Mouse (Mus musculus): ENCODE measurements around the gene Sash3. TPM values are rescaled to one million over a fixed set of nuclear protein-coding genes. Genes with fewer than 3 reads are reported as not detected.
A peak's percentile ranks its signal among the peaks of the same experiment; 100 is the strongest.

Sash3 gene
- polyA plus RNA-seq, 1 experiment from 2014 or later = 3.7 TPM

- peak overlapping the region; percentile 32 for H3K4me3 ChIP-seq (replicated peaks)
- H3K36me3 ChIP-seq = no peaks in the 10 kb centered on the region
- no peaks in the 10 kb centered on the region for H3K4me1 ChIP-seq
- no peaks in the 10 kb centered on the region for H3K27me3 ChIP-seq
- no peak overlapping the region for H3K27ac ChIP-seq (replicated peaks)
- no peaks in the 10 kb centered on the region for H3K9me3 ChIP-seq (replicated peaks)
- 47% methylated on average over 25 of the region's 26 CpGs for WGBS
- H3K9ac ChIP-seq = no peak overlapping the region
- H3K4me2 ChIP-seq (replicated peaks) = peak overlapping the region; percentile 45
- ATAC-seq (ENCODE audit: insufficient number of reproducible peaks, low FRiP score, low TSS enrichment, low read depth) = no peak
Measured at GRCm38 (mm10) chrX:48143415-48144335, 2.6 kb upstream of the Sash3 start.

GRCm38 (mm10) chrX:48147226-48147625 lies 990 bp downstream of the Sash3 start:
- ATAC-seq (ENCODE audit: insufficient number of reproducible peaks, low FRiP score, low TSS enrichment, low read depth) = no peak
- WGBS = 64% methylated on average over 2 of the region's 2 CpGs
- H3K4me2 ChIP-seq (replicated peaks) = no peak overlapping the region
- no peaks in the 10 kb centered on the region for H3K27me3 ChIP-seq
- H3K27ac ChIP-seq (replicated peaks) = no peak overlapping the region
- H3K4me3 ChIP-seq (replicated peaks) = no peak overlapping the region
- H3K9ac ChIP-seq = no peak overlapping the region
- H3K9me3 ChIP-seq (replicated peaks) = no peaks in the 10 kb centered on the region
- H3K36me3 ChIP-seq = no peaks in the 10 kb centered on the region
- no peaks in the 10 kb centered on the region for H3K4me1 ChIP-seq

GRCm38 (mm10) chrX:48147741-48148186 lies 1.5 kb downstream of the Sash3 start:
- WGBS = 78% methylated on average over 7 of the region's 7 CpGs
- Histone ChIP-seq H3K9ac (no peak overlapping the region), H3K9me3 (replicated peaks) (no peaks in the 10 kb centered on the region), H3K4me1 (no peaks in the 10 kb centered on the region), H3K27ac (replicated peaks) (no peak overlapping the region), H3K4me3 (replicated peaks) (no peak overlapping the region), H3K4me2 (replicated peaks) (no peak overlapping the region), H3K36me3 (no peaks in the 10 kb centered on the region), H3K27me3 (no peaks in the 10 kb centered on the region)
- ATAC-seq (ENCODE audit: insufficient number of reproducible peaks, low FRiP score, low TSS enrichment, low read depth) = no peak

- H3K36me3 ChIP-seq = no peaks in the 10 kb centered on the region
- H3K4me2 ChIP-seq (replicated peaks) = no peak overlapping the region
- 71% methylated on average over 7 of the region's 7 CpGs for WGBS
- no peak overlapping the region for H3K9ac ChIP-seq
- H3K4me1 ChIP-seq = no peaks in the 10 kb centered on the region
- H3K27ac ChIP-seq (replicated peaks) = no peak overlapping the region
- ATAC-seq (ENCODE audit: insufficient number of reproducible peaks, low FRiP score, low TSS enrichment, low read depth) = no peak
- H3K27me3 ChIP-seq = no peaks in the 10 kb centered on the region
- H3K9me3 ChIP-seq (replicated peaks) = no peaks in the 10 kb centered on the region
- H3K4me3 ChIP-seq (replicated peaks) = no peak overlapping the region
Measured at GRCm38 (mm10) chrX:48152106-48152505, 5.9 kb downstream of the Sash3 start.

- no peaks in the 10 kb centered on the region for H3K9me3 ChIP-seq (replicated peaks)
- H3K36me3 ChIP-seq = no peaks in the 10 kb centered on the region
- H3K4me1 ChIP-seq = no peaks in the 10 kb centered on the region
- WGBS = 72% methylated on average over 2 of the region's 2 CpGs
- H3K4me3 ChIP-seq (replicated peaks) = no peak overlapping the region
- no peak for ATAC-seq (ENCODE audit: insufficient number of reproducible peaks, low FRiP score, low TSS enrichment, low read depth)
- no peaks in the 10 kb centered on the region for H3K27me3 ChIP-seq
- H3K27ac ChIP-seq (replicated peaks) = no peak overlapping the region
- no peak overlapping the region for H3K4me2 ChIP-seq (replicated peaks)
- H3K9ac ChIP-seq = no peak overlapping the region
Measured at GRCm38 (mm10) chrX:48153414-48153813, 7.2 kb downstream of the Sash3 start.

- no peak for ATAC-seq (ENCODE audit: insufficient number of reproducible peaks, low FRiP score, low TSS enrichment, low read depth)
- 53% methylated on average over 2 of the region's 2 CpGs for WGBS
- Histone ChIP-seq H3K27me3 (no peaks in the 10 kb centered on the region), H3K27ac (replicated peaks) (no peak overlapping the region), H3K4me3 (replicated peaks) (no peak overlapping the region), H3K9me3 (replicated peaks) (no peaks in the 10 kb centered on the region), H3K4me2 (replicated peaks) (no peak overlapping the region), H3K9ac (no peak overlapping the region), H3K4me1 (no peaks in the 10 kb centered on the region), H3K36me3 (no peaks in the 10 kb centered on the region)
Measured at GRCm38 (mm10) chrX:48153949-48154348, 7.7 kb downstream of the Sash3 start.

GRCm38 (mm10) chrX:48155489-48155888 lies 9.3 kb downstream of the Sash3 start:
- no peaks in the 10 kb centered on the region for H3K27me3 ChIP-seq
- no peak overlapping the region for H3K27ac ChIP-seq (replicated peaks)
- no peak for ATAC-seq (ENCODE audit: insufficient number of reproducible peaks, low FRiP score, low TSS enrichment, low read depth)
- no peaks in the 10 kb centered on the region for H3K9me3 ChIP-seq (replicated peaks)
- 79% methylated on average over 6 of the region's 6 CpGs for WGBS
- no peaks in the 10 kb centered on the region for H3K36me3 ChIP-seq
- no peak overlapping the region for H3K9ac ChIP-seq
- H3K4me1 ChIP-seq = no peaks in the 10 kb centered on the region
- H3K4me3 ChIP-seq (replicated peaks) = no peak overlapping the region
- no peak overlapping the region for H3K4me2 ChIP-seq (replicated peaks)

GRCm38 (mm10) chrX:48157396-48157795 lies 11.2 kb downstream of the Sash3 start:
- WGBS = 79% methylated on average over 8 of the region's 8 CpGs
- H3K36me3 ChIP-seq = no peaks in the 10 kb centered on the region
- H3K9ac ChIP-seq = no peak overlapping the region
- H3K4me3 ChIP-seq (replicated peaks) = no peak overlapping the region
- no peak overlapping the region for H3K4me2 ChIP-seq (replicated peaks)
- H3K27me3 ChIP-seq = no peaks in the 10 kb centered on the region
- H3K4me1 ChIP-seq = no peaks in the 10 kb centered on the region
- H3K27ac ChIP-seq (replicated peaks) = no peak overlapping the region
- ATAC-seq (ENCODE audit: insufficient number of reproducible peaks, low FRiP score, low TSS enrichment, low read depth) = no peak
- H3K9me3 ChIP-seq (replicated peaks) = no peaks in the 10 kb centered on the region

- no peaks in the 10 kb centered on the region for H3K27me3 ChIP-seq
- no peak overlapping the region for H3K9ac ChIP-seq
- no peak for ATAC-seq (ENCODE audit: insufficient number of reproducible peaks, low FRiP score, low TSS enrichment, low read depth)
- H3K27ac ChIP-seq (replicated peaks) = no peak overlapping the region
- H3K4me2 ChIP-seq (replicated peaks) = no peak overlapping the region
- H3K36me3 ChIP-seq = no peaks in the 10 kb centered on the region
- H3K4me1 ChIP-seq = no peaks in the 10 kb centered on the region
- 80% methylated on average over 11 of the region's 11 CpGs for WGBS
- no peaks in the 10 kb centered on the region for H3K9me3 ChIP-seq (replicated peaks)
- H3K4me3 ChIP-seq (replicated peaks) = no peak overlapping the region
Measured at GRCm38 (mm10) chrX:48158229-48158919, 12.1 kb downstream of the Sash3 start.

- Histone ChIP-seq H3K36me3 (no peaks in the 10 kb centered on the region), H3K4me2 (replicated peaks) (no peak overlapping the region), H3K4me1 (no peaks in the 10 kb centered on the region), H3K27ac (replicated peaks) (no peak overlapping the region), H3K9me3 (replicated peaks) (no peaks in the 10 kb centered on the region), H3K27me3 (no peaks in the 10 kb centered on the region), H3K9ac (no peak overlapping the region), H3K4me3 (replicated peaks) (no peak overlapping the region)
- no peak for ATAC-seq (ENCODE audit: insufficient number of reproducible peaks, low FRiP score, low TSS enrichment, low read depth)
- WGBS = 48% methylated on average over 1 of the region's 1 CpGs
Measured at GRCm38 (mm10) chrX:48169892-48170291, 23.7 kb downstream of the Sash3 start.

GRCm38 (mm10) chrX:48170368-48170767 lies 24.1 kb downstream of the Sash3 start:
- H3K4me1 ChIP-seq = no peaks in the 10 kb centered on the region
- H3K27me3 ChIP-seq = no peaks in the 10 kb centered on the region
- H3K9me3 ChIP-seq (replicated peaks) = no peaks in the 10 kb centered on the region
- no peaks in the 10 kb centered on the region for H3K36me3 ChIP-seq
- H3K9ac ChIP-seq = no peak overlapping the region
- 30% methylated on average over 1 of the region's 1 CpGs for WGBS
- H3K27ac ChIP-seq (replicated peaks) = no peak overlapping the region
- no peak overlapping the region for H3K4me2 ChIP-seq (replicated peaks)
- ATAC-seq (ENCODE audit: insufficient number of reproducible peaks, low FRiP score, low TSS enrichment, low read depth) = no peak
- H3K4me3 ChIP-seq (replicated peaks) = no peak overlapping the region
